Mouse (Mus musculus) ES-Bruce4 (cell line): ENCODE data around the gene Setd1b. TPM values are rescaled to one million over a fixed set of nuclear protein-coding genes. Genes with fewer than 3 reads are reported as not detected.
A peak's percentile ranks its signal among the peaks of the same experiment; 100 is the strongest.

Experiments used
- H3K27ac ChIP-seq: 2 replicates; pipeline ENCODE4 v1.5.1; 2012; ENCODE audit warnings: low read length, inconsistent platforms; ENCODE audit not compliant: insufficient read depth
- H3K27me3 ChIP-seq: 2 replicates; pipeline ENCODE4 v1.6.1; 2012; ENCODE audit warnings: mild to moderate bottlenecking, low read length, inconsistent platforms; ENCODE audit not compliant: control insufficient read depth, poor library complexity, insufficient read depth, severe bottlenecking
- H3K36me3 ChIP-seq: 2 replicates; pipeline ENCODE4 v1.6.1; 2012; ENCODE audit warnings: inconsistent platforms, mild to moderate bottlenecking, low read length, moderate library complexity; ENCODE audit not compliant: control insufficient read depth, poor library complexity, insufficient read depth, severe bottlenecking
- H3K4me1 ChIP-seq: one replicate; pipeline ENCODE4 v1.8.1; 2011; ENCODE audit warnings: low read length; ENCODE audit not compliant: control insufficient read depth, insufficient read depth
- H3K4me3 ChIP-seq: 2 replicates; pipeline ENCODE4 v1.5.1; 2011; ENCODE audit warnings: low read depth, mild to moderate bottlenecking, low read length
- H3K9ac ChIP-seq: 2 replicates; pipeline ENCODE4 v1.6.1; 2012; ENCODE audit warnings: low read depth, mild to moderate bottlenecking, inconsistent platforms; ENCODE audit not compliant: poor library complexity, severe bottlenecking
- H3K9me3 ChIP-seq: replicated peaks from 2 replicates; pipeline ENCODE4 v1.6.1; 2012; ENCODE audit warnings: mild to moderate bottlenecking, low read length, inconsistent platforms; ENCODE audit not compliant: control insufficient read depth, poor library complexity, insufficient read depth, severe bottlenecking
- CTCF ChIP-seq: IDR thresholded peaks from one replicate; pipeline ENCODE4 v1.8.1; 2011; ENCODE audit warnings: low read depth, low read length
- EP300 ChIP-seq: IDR thresholded peaks from 2 replicates; pipeline ENCODE4 v1.6.1; 2011; ENCODE audit warnings: low read depth, low read length; ENCODE audit not compliant: insufficient read depth
- POLR2A ChIP-seq: IDR thresholded peaks from one replicate; pipeline ENCODE4 v1.8.1; 2011; ENCODE audit warnings: low read length; ENCODE audit not compliant: insufficient read depth
- polyA plus RNA-seq: library from polyadenylated mRNA; stranded (reverse); fragments of >200 nt; gene quantifications from 2 replicates; pipeline ENCODE4 v1.2.4, GENCODE M21; 2011; ENCODE audit warnings: low read depth; ENCODE audit not compliant: missing spikeins, insufficient read depth, insufficient read length

The Setd1b gene
- polyA plus RNA-seq, 1 experiment, result 8.6 TPM

GRCm38 (mm10) chr5:123147569-123147968, 5.6 kb downstream of the Setd1b start:
- H3K9me3 ChIP-seq, result no peaks in the 10 kb centered on the region
- H3K27me3 ChIP-seq, result no peaks in the 10 kb centered on the region
- H3K36me3 ChIP-seq, result peaks cover 2% of the 10 kb centered on the region; the same call in 1 of the 2 replicates
- H3K4me1 ChIP-seq, result peaks cover 12% of the 10 kb centered on the region
- no peak for TF ChIP-seq EP300
- TF ChIP-seq CTCF, result no peak
- no peak for TF ChIP-seq POLR2A
- H3K9ac ChIP-seq, result 0 out of 2 replicates have a peak overlapping the region, but pooled peaks have one; percentile 6
- H3K4me3 ChIP-seq, result peak overlapping the region; percentile 1; the same call in 1 of the 2 replicates
- H3K27ac ChIP-seq, result no peak overlapping the region

GRCm38 (mm10) chr5:123148073-123148722, 6.2 kb downstream of the Setd1b start:
- H3K9me3 ChIP-seq, result no peaks in the 10 kb centered on the region
- H3K27ac ChIP-seq, result no peak overlapping the region
- H3K36me3 ChIP-seq, result peaks cover 4% of the 10 kb centered on the region; the same call in 1 of the 2 replicates
- H3K9ac ChIP-seq, result 0 out of 2 replicates have a peak overlapping the region, but pooled peaks have one; percentile 6
- peaks cover 12% of the 10 kb centered on the region for H3K4me1 ChIP-seq
- no peak for TF ChIP-seq EP300
- TF ChIP-seq POLR2A, result no peak
- no peak for TF ChIP-seq CTCF
- H3K4me3 ChIP-seq, result no peak overlapping the region
- H3K27me3 ChIP-seq, result no peaks in the 10 kb centered on the region

- no peaks in the 10 kb centered on the region for H3K9me3 ChIP-seq
- H3K9ac ChIP-seq, result no peak overlapping the region
- H3K4me3 ChIP-seq, result peak overlapping the region; percentile 69
- peak overlapping the region; percentile 39 for H3K27ac ChIP-seq
- H3K4me1 ChIP-seq, result peaks cover 12% of the 10 kb centered on the region
- peaks cover 4% of the 10 kb centered on the region; the same call in 1 of the 2 replicates for H3K36me3 ChIP-seq
- TF ChIP-seq POLR2A (no peak), CTCF (peak; percentile 89), EP300 (peak; percentile 21; the same call in 1 of the 2 replicates)
- no peaks in the 10 kb centered on the region for H3K27me3 ChIP-seq
Measured at GRCm38 (mm10) chr5:123149451-123150400, 7.7 kb downstream of the Setd1b start.

- Histone ChIP-seq H3K36me3 (peaks cover 4% of the 10 kb centered on the region; the same call in 1 of the 2 replicates), H3K27ac (peak overlapping the region; percentile 51)
Measured at GRCm38 (mm10) chr5:123150641-123151040, 8.6 kb downstream of the Setd1b start.

GRCm38 (mm10) chr5:123151077-123151476, 9.1 kb downstream of the Setd1b start:
- Histone ChIP-seq H3K4me3 (peak overlapping the region; percentile 69), H3K4me1 (peaks cover 10% of the 10 kb centered on the region), H3K9me3 (no peaks in the 10 kb centered on the region), H3K27ac (peak overlapping the region; percentile 51), H3K27me3 (no peaks in the 10 kb centered on the region), H3K9ac (peak overlapping the region; percentile 37), H3K36me3 (peaks cover 4% of the 10 kb centered on the region; the same call in 1 of the 2 replicates)
- TF ChIP-seq EP300 (no peak), POLR2A (no peak), CTCF (no peak)

More at GRCm38 (mm10) chr5:123150641-123151040, 8.6 kb downstream of the Setd1b start:
- no peak for TF ChIP-seq CTCF
- no peak for TF ChIP-seq POLR2A
- no peak for TF ChIP-seq EP300
- Histone ChIP-seq H3K9me3 (no peaks in the 10 kb centered on the region), H3K4me1 (peaks cover 10% of the 10 kb centered on the region), H3K9ac (peak overlapping the region; percentile 37), H3K27me3 (no peaks in the 10 kb centered on the region), H3K4me3 (peak overlapping the region; percentile 69)
